Mouse (Mus musculus): ENCODE results near the gene Gga3. TPM values are rescaled to one million over a fixed set of nuclear protein-coding genes. Genes with fewer than 3 reads are reported as not detected.

Gga3 gene
- total RNA-seq, 2 experiments from 2014 or later: 57.0 to 69.8 TPM

DNA sequence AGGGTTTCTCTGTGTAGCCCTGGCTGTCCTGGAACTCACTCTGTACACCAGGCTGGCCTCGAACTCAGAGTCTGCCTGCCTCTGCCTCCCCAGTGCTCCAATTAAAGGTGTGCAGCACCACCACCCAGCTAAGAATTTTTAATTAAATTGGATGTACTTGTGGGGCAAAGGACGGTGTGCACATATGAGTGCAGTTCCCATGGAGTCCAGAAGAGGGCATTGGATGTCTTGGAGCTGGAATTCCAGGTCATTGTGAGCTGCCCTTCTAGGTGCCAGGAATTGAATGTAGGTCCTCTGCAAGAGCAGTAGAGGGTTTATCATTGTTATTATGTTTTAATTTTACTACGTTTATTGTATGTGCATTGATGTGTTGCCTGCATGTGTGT lies 27.6 kb upstream of the Gga3 start:
- no peak for DNase-seq (ENCODE audit: low spot score in 2 of 2)

GRCm38 (mm10) chr11:115630532-115631504 lies 27.0 kb upstream of the Gga3 start:
- DNase-seq (ENCODE audit: low spot score in 2 of 2): no peak

DNA sequence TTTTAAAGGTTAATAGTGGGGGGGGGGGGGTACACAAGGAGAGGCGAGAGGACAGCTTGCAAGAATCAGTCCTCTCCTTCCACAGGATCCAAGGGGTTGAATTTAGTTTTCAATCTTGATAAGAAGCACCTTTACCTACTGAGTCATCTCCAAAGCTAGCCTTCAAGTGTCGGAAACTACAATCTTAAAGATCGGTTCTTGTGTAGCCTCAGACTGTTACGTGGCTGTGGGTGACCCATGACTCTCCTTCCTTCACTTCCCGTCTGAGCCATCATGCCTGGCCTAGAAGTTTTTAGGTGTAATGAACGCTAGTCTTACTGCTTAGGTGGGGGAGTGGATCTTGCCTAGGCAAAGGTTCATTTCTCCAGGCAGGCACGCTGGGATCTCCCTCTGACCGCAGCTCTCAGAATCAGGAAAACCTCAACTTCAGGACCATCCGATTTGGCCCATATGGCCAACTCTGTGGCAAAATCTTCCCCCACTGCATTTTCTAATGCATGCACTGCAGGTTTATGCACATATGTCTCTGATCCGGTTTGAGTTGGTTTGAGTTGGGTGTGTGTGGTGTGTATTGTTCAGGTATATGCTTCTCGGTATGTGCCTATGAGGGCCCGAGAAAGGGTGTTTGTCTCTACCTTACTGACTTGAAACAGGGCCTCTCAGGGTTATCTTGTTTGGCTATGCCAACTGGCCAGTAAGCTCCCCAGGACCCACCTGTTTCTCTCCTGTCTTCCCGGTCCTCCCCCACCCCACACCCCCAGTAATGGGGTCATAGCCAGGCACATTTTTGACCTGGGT lies 26.1 kb upstream of the Gga3 start:
- DNase-seq (ENCODE audit: low spot score in 2 of 2): no peak

- DNase-seq (ENCODE audit: low spot score in 2 of 2): no peak
Observed at GRCm38 (mm10) chr11:115628465-115629101, 24.7 kb upstream of the Gga3 start.

GRCm38 (mm10) chr11:115627705-115628464 lies 24.0 kb upstream of the Gga3 start, which contains the start of gene Slc25a19:
TSS of gene Slc25a19 (minus strand) at chr11:115628295.
- DNase-seq (ENCODE audit: low spot score in 2 of 2): peak; percentile 96 to 99

DNA sequence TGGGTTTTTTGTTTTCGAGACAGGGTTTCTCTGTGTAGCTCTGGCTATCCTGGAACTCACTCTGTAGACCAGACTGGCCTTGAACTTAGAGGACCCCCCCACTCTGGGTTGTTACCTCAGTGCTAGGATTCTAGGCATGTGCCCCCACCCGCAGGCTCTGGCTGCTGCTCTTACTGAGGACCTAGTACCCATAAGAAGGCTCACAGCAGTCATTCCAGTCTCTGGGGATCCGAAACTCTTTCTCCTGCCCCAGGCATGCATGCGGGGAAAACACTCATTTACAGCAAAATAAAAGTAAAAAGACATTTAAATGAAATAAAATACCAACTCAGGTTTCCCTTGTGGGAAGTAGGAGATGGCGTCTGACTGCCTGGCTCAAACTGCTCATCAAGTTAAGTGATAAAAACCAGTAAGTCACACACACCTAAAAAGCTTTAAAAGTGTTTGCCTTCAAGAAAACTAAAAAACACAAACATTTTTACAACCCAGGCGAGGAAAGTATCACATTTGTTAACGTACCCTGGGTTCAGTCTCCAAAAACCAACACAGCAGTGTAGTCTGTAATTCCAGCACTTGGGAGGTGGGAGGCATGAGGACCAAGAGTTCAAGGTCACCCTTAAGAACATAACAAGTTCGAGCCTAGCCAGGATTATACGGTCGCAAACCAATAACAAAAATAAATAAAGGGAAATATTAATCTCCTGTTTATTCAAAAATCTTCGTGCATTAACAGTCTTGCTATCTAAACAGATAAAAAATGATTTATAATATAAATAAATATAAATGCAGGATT lies 23.2 kb upstream of the Gga3 start:
- DNase-seq (ENCODE audit: low spot score in 2 of 2): no peak

DNA sequence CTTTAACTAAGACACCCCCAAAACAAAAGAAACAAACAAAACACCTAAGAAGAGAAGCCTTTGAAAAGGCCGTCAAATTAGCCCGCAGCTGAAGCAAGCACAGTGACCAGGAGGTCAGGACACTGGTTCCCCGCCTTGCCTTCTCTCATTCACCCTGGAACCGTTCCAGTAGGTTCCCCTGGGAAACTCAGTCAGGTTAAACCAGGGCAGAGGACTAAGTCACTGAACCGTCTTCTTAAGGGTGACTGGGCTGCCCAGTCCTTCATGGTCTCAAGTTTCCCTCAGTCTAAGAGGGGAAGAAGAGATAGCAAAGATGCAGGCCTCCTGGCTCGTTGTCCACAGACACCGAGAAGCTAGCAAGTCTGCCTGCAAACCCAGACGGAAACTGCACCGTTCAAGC lies 22.0 kb upstream of the Gga3 start:
- DNase-seq (ENCODE audit: low spot score in 2 of 2): no peak

GRCm38 (mm10) chr11:115623487-115624070 lies 19.7 kb upstream of the Gga3 start:
- no peak for DNase-seq (ENCODE audit: low spot score in 2 of 2)

GRCm38 (mm10) chr11:115619949-115620348 lies 16.1 kb upstream of the Gga3 start:
- DNase-seq (ENCODE audit: low spot score in 2 of 2): no peak

- DNase-seq (ENCODE audit: low spot score in 2 of 2): no peak
Observed at GRCm38 (mm10) chr11:115618732-115619516, 15.1 kb upstream of the Gga3 start.

- no peak for DNase-seq (ENCODE audit: low spot score in 2 of 2)
Observed at GRCm38 (mm10) chr11:115618001-115618400, 14.2 kb upstream of the Gga3 start.

DNA sequence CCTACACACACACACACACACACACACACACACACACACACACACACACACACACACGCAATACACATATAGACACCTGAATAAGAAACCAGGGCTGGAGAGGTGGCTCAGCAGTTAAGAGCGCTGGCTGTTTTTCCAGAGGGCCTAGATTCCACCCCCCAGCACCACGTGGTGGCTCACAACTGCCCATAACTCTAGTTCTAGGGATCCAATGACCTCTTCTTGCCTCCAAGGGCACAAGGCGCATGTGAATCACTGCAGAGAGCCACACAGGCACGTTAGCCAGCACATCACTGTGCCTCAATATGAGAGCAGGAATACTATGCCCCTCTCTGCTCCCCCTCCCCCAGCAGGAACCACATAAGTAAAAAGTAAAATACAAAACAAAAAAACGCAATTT lies 13.0 kb upstream of the Gga3 start:
- no peak for DNase-seq (ENCODE audit: low spot score in 2 of 2)

DNA sequence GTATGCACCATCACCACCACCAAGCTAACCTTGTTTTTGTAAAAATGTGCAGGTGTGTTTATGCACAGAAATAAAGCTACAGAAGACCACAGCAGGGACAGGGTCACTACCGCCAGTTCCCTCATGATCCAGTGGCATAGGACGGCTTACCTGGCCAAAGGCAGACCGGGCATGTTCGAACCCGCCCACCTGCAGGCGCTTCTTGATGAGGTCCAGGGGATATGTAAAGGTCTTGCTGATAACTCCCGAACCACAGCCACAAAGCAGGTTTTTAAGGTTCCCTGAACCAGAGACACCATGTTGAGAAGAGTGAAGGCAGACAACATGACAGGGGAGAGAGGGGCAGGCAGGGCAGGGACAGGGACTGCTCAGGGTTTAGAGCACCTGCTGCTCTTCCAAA lies 12.5 kb upstream of the Gga3 start:
- DNase-seq (ENCODE audit: low spot score in 2 of 2): no peak

DNA sequence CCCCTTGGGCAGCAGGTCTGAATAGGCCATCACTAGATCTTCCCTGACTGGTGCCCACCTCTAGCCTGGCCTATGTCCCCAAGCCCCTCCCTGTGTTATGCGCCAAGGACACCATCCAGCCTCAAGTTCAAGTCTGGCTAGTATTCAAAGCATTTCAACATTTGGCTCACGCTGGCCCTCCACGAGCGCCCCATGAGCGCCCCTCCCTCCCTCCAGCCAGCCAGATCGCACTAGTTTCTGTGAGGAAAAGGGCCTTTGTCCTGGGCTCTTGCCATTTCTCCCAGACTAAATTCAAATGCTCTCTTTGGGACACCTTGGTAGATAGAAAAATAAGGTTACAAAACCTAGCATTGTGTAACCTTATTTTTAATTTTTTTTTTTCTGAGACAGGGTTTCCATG lies 12.0 kb upstream of the Gga3 start:
- DNase-seq (ENCODE audit: low spot score in 2 of 2): no peak

DNA sequence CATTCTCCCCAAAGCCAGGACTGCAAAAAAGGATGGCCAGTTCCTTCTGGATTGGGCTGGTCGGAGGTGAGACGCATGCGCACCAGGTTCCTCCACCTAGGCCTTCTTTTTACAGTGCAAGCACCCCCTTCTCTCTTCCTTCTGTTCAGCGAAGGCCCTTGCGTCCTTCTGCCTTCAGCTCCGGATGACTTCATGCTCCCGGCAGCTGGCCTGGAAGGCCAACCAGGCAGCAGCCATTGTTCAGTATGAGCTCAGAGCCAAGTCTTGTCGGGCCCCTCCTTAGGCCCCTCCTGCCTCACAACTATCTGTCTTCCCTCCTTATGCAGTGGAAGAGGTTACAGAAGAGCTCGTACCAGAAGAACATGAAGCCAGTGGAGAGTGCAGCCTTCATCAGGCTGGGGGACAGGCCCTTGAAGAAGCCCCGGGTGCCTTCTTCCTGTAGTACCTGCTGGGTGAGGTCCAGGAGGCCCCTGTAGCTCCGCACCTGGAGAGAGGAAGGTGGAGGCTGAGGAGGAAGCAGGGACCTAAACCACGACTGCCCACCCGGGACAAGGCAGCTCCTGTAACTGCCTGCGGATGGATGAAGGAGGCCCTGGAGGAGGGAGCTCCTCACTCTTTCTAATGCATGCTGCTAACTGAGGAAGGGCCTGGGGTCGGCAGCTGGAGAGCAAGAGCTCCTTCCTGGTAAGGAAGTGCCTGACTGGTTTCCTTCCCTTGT lies 11.4 kb upstream of the Gga3 start:
- DNase-seq (ENCODE audit: low spot score in 2 of 2): no peak

DNA sequence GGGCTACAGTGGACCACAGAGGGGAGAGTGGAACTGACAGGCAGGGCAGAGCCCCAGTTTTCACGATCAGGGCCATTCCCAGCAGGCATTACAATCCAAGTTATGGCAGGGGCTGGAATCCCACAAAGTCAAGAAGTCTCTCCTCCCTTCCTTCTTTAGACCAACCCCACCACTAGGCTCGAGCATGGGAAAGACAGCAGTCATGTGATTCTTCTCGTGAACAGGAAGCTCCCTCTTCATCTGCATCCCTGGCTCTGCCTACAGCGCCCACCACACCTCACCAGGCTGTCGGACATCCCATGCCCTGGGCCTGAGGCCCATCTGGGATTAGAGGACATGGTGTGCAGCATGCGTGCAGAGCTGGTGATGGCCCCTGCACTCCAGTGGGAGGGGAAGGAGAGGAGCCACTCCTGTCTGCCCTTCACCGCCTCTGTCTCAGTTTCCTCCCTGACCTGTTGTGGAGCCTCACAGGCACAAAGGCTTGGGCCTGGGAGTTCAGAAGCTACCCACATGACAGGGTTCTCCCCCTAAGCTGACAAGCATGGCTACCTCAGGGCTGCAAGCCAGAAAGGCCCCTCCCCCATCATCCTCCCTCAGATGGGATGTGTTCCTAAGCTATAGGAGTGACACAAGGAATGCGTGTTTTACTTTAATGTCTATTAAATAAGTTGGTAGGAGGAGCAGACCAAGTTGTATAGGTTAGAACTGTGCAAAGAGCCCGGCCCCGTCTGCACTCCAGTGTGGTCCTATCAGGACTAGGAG lies 10.7 kb upstream of the Gga3 start:
- no peak for DNase-seq (ENCODE audit: low spot score in 2 of 2)

GRCm38 (mm10) chr11:115613138-115613945 lies 9.5 kb upstream of the Gga3 start:
- no peak for DNase-seq (ENCODE audit: low spot score in 2 of 2)

Data from layer of hippocampus, postnatal 14 days (tissue).